ENCODE assay signal across 8 mouse cellular contexts in genomic region chr5:115134234-115135165, GRCm38 (mm10). TPM values are rescaled to one million over a fixed set of nuclear protein-coding genes. Genes with fewer than 3 reads are reported as not detected.
A peak's percentile ranks its signal among the peaks of the same experiment; 100 is the strongest.
DNase-seq lines count a peak whose midpoint lies in the region; ATAC-seq and TF ChIP-seq lines count a peak whose summit lies in the region.

TSS of gene Unc119b (minus strand) at chr5:115134975.

- peak within 1 kb of the TSS; percentile 76 for H3K9ac ChIP-seq in kidney, embryonic 15.5 days
- H3K9ac ChIP-seq in limb, embryonic 15.5 days: peak within 1 kb of the TSS; percentile 71
- H3K9ac ChIP-seq in midbrain, postnatal 0 days (replicated peaks; ENCODE audit: low read length, poor library complexity, severe bottlenecking): peak within 1 kb of the TSS; percentile 84

- no peaks in the 10 kb centered on the region for H3K9me3 ChIP-seq in heart, embryonic 10.5 days
- H3K9me3 ChIP-seq in kidney, embryonic 15.5 days (replicated peaks): no peaks in the 10 kb centered on the region
- no peaks in the 10 kb centered on the region for H3K9me3 ChIP-seq in limb, embryonic 15.5 days
- H3K9me3 ChIP-seq in midbrain, postnatal 0 days (ENCODE audit: low read length): no peaks in the 10 kb centered on the region

- H3K27me3 ChIP-seq in C2C12 (ENCODE audit: control insufficient read depth, insufficient read depth, insufficient read length): no peaks in the 10 kb centered on the region
- no peaks in the 10 kb centered on the region for H3K27me3 ChIP-seq in heart, embryonic 10.5 days (ENCODE audit: insufficient read depth, poor library complexity, severe bottlenecking)
- H3K27me3 ChIP-seq in kidney, embryonic 15.5 days: no peaks in the 10 kb centered on the region
- H3K27me3 ChIP-seq in limb, embryonic 15.5 days: no peaks in the 10 kb centered on the region
- H3K27me3 ChIP-seq in midbrain, postnatal 0 days (ENCODE audit: insufficient read depth, low read length): no peaks in the 10 kb centered on the region

- peak within 1 kb of the TSS; percentile 60 for H3K4me3 ChIP-seq in C2C12 (ENCODE audit: insufficient read depth, poor library complexity, severe bottlenecking)
- H3K4me3 ChIP-seq in heart, embryonic 10.5 days: peak within 1 kb of the TSS; percentile 73
- peak within 1 kb of the TSS; percentile 92 for H3K4me3 ChIP-seq in kidney, embryonic 15.5 days (replicated peaks)
- peak within 1 kb of the TSS; percentile 89 for H3K4me3 ChIP-seq in limb, embryonic 15.5 days
- peak within 1 kb of the TSS; percentile 89 for H3K4me3 ChIP-seq in midbrain, postnatal 0 days (ENCODE audit: low read depth, low read length)

- peaks cover 5% of the 10 kb centered on the region for H3K36me3 ChIP-seq in C2C12 (ENCODE audit: control insufficient read depth, insufficient read depth)
- peaks cover 9% of the 10 kb centered on the region for H3K36me3 ChIP-seq in heart, embryonic 10.5 days
- peaks cover 12% of the 10 kb centered on the region for H3K36me3 ChIP-seq in kidney, embryonic 15.5 days
- H3K36me3 ChIP-seq in limb, embryonic 15.5 days: peaks cover 13% of the 10 kb centered on the region
- peaks cover 7% of the 10 kb centered on the region for H3K36me3 ChIP-seq in midbrain, postnatal 0 days (ENCODE audit: insufficient read depth, low read length)

- peaks cover 9% of the 10 kb centered on the region for H3K79me3 ChIP-seq in C2C12 (ENCODE audit: low read depth)

- H3K4me1 ChIP-seq in heart, embryonic 10.5 days: peaks cover 18% of the 10 kb centered on the region
- peaks cover 18% of the 10 kb centered on the region for H3K4me1 ChIP-seq in kidney, embryonic 15.5 days
- peaks cover 13% of the 10 kb centered on the region for H3K4me1 ChIP-seq in limb, embryonic 15.5 days
- H3K4me1 ChIP-seq in midbrain, postnatal 0 days (ENCODE audit: insufficient read depth, low read length): peaks cover 10% of the 10 kb centered on the region; the same call in 1 of the 2 replicates

- peak; percentile 49; the same call in 1 of the 2 replicates for TF ChIP-seq POLR2A in brain, embryonic 14.5 days (IDR thresholded peaks at IDR 0.05; ENCODE audit: borderline replicate concordance, extremely low read depth, insufficient read depth, insufficient read length, poor library complexity, severe bottlenecking)

- no peak for TF ChIP-seq CTCF in C2C12 (IDR thresholded peaks at IDR 0.05; ENCODE audit: control insufficient read depth, insufficient read depth, insufficient read length)
- TF ChIP-seq CTCF in brain, embryonic 14.5 days (IDR thresholded peaks at IDR 0.05; ENCODE audit: borderline replicate concordance, extremely low read depth, insufficient read depth, insufficient read length): no peak
- no peak for TF ChIP-seq CTCF in midbrain, postnatal 0 days (IDR thresholded peaks at IDR 0.05)

- H3K4me2 ChIP-seq in kidney, embryonic 15.5 days: peak within 1 kb of the TSS; percentile 95
- peak within 1 kb of the TSS; percentile 91 for H3K4me2 ChIP-seq in limb, embryonic 15.5 days
- peak within 1 kb of the TSS; percentile 93 for H3K4me2 ChIP-seq in midbrain, postnatal 0 days (ENCODE audit: low read depth, low read length, poor library complexity, severe bottlenecking)

- peak; percentile 91 for DNase-seq in brain, embryonic 14.5 days (ENCODE audit: low read depth)
- DNase-seq in heart, embryonic 10.5 days (ENCODE audit: low spot score): peak; percentile 95
- peak; percentile 90 for DNase-seq in midbrain, postnatal 0 days (ENCODE audit: low spot score)
- DNase-seq in spleen, postnatal 10 days (ENCODE audit: low spot score in 2 of 2): peak; percentile 91 to 93

- peak within 1 kb of the TSS; percentile 98 for H3ac ChIP-seq in C2C12 (ENCODE audit: control insufficient read depth, insufficient read length, low read depth)

- peaks cover 40% of the 10 kb centered on the region for H3K79me2 ChIP-seq in C2C12 (ENCODE audit: control insufficient read depth, insufficient read depth)

- WGBS in heart, embryonic 10.5 days: under 1% methylated on average over 75 of the region's 81 CpGs
- WGBS in kidney, embryonic 15.5 days: under 1% methylated on average over 53 of the region's 81 CpGs
- WGBS in limb, embryonic 15.5 days: under 1% methylated on average over 57 of the region's 81 CpGs
- under 1% methylated on average over 50 of the region's 81 CpGs for WGBS in midbrain, postnatal 0 days

- ATAC-seq in erythroblast, adult 5-6 weeks (replicated peaks; ENCODE audit: low FRiP score, poor library complexity, severe bottlenecking): peak; percentile 93
- ATAC-seq in kidney, embryonic 15.5 days (replicated peaks; ENCODE audit: low FRiP score): peak; percentile 92
- peak; percentile 94 for ATAC-seq in limb, embryonic 15.5 days (ENCODE audit: insufficient number of reproducible peaks, low FRiP score, low TSS enrichment, low read depth)
- ATAC-seq in midbrain, postnatal 0 days (ENCODE audit: low FRiP score): peak; percentile 88

- H3K27ac ChIP-seq in heart, embryonic 10.5 days: peak within 1 kb of the TSS; percentile 84
- 0 out of 2 replicates have a peak within 1 kb of the TSS, but pooled peaks have one; percentile 19 for H3K27ac ChIP-seq in kidney, embryonic 15.5 days
- H3K27ac ChIP-seq in limb, embryonic 15.5 days: peak within 1 kb of the TSS; percentile 71
- peak within 1 kb of the TSS; percentile 63 for H3K27ac ChIP-seq in midbrain, postnatal 0 days (ENCODE audit: low read depth, low read length)

TF ChIP-seq in C2C12, 6 proteins besides CTCF, POLR2A, EP300 and RAD21:
- TF ChIP-seq MYOG (IDR thresholded peaks at IDR 0.05; ENCODE audit: control insufficient read depth, extremely low read depth, insufficient read length) (no peak), FOSL1 (IDR thresholded peaks at IDR 0.05; ENCODE audit: insufficient read depth, low read length, poor library complexity, severe bottlenecking) (no peak)

RNA-seq across cellular contexts. Expression of gene Unc119b, which starts in this region (rescaled TPM):
- 39.0 TPM for polyA plus RNA-seq in C2C12 (2012; fragmentation: generic; extraction: Trizol)
- 49.7 and 55.0 TPM in 2 replicates for polyA plus RNA-seq in brain, embryonic 14.5 days (2012; rRNA removed)
- 0.63 and 2.3 TPM in 2 replicates for total RNA-seq in erythroblast, adult 5-6 weeks (2015; ENCODE audit: low replicate concordance)
- 0.60 and 3.5 TPM in 2 replicates for total RNA-seq in erythroblast, adult 5-6 weeks (2017; ENCODE audit: low replicate concordance)
- polyA plus RNA-seq in heart, embryonic 10.5 days (2016; fragmentation: Nextera tagmentation; extraction: Ambion mirVana): 25.7 and 35.8 TPM in 2 replicates
- 43.7 and 48.1 TPM in 2 replicates for polyA plus RNA-seq in kidney, embryonic 15.5 days (2015; fragmentation: Nextera tagmentation; extraction: Ambion mirVana)
- polyA plus RNA-seq in limb, embryonic 15.5 days (2015; fragmentation: Nextera tagmentation; extraction: Ambion mirVana): 34.8 and 36.9 TPM in 2 replicates
- total RNA-seq in midbrain, postnatal 0 days (2014; rRNA removed): 28.4 and 30.0 TPM in 2 replicates
- 16.9 and 18.4 TPM in 2 replicates for polyA plus RNA-seq in midbrain, postnatal 0 days (2015; fragmentation: Nextera tagmentation; extraction: Ambion mirVana)

Comparison
In these comparisons a context has a peak if more than half of its experiments do, and no peak if none do; other contexts are left out.
1. Peak in every context shown above with its lines: DNase-seq, ATAC-seq, H3K4me3 ChIP-seq and H3K27ac ChIP-seq.
2. H3K27ac ChIP-seq: peak in every context shown above with its lines; median percentile 84 in heart, embryonic 10.5 days; 71 in limb, embryonic 15.5 days; 63 in midbrain, postnatal 0 days; 19 in kidney, embryonic 15.5 days.